Mouse (Mus musculus) testis, postnatal 14 days (tissue): ENCODE measurements around the gene Tenm3.

ENCODE experiments used
- DNase-seq: peaks from one replicate; pipeline ENCODE4 v3.0.0; 2021; ENCODE audit warnings: low spot score

The Tenm3 gene

DNA sequence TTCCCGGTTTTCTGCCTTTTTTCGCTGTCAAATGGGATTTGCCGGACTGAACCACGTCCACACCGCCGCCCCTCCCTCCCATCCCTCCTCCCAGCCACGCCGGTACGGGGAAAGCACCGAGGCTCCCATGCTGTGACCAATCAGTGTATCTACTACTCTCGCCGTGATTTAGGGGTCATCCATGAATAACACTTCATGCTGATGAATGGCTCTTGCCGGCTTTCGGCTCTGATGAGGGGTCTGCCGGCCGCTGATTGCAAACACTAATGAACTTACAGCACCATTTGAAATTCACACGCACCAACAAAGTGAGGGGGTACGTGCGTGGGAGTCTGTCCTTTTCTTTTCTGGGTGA is at the start of gene Tenm3:
Gene Tenm3 (minus strand): TSS at position 21 of the 355 bp plus-strand sequence.
- DNase-seq: no peak

DNA sequence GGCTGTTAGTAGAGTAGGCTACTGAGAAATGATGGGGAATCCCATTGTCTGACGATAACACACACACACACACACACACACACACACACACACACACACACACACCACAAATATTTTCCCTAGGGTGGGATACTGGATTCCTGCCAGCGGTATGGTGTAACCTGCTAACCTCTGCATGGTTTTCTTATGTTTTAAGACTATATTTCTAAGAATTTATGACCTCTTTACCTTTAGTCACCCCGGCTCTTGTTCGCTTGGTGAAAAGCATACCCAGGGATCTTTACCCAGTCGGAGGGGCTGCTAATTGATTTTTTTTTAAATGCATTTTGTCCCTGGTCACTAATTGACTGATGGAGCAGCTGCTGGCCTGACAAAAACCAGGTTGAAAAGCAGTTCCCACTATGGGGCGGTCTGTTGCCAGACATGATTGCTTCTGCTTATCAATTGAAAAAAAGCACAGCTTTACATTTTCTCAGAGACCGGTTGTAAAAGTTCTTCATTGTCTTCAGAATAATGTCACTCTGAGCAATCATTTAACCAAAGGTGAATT is 46.5 kb upstream of the Tenm3 start:
- DNase-seq: no peak

DNA sequence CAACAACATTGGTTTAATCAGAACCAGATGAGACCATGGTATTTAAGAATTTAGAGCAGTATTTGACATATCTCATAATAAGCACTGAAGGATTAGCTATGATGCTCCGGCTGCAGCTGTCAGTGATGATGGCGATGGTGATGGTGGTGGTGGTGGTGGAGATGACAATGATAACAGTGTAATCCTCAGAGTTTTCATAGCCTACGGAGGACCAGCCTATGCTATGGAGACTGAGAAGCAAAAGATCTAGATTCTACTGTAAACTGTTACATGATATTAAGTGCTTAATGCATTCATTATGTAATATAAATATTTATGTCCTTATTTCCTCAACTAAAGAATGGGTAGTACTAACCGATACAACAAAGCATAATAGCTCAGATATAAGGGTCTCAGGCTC is 40.5 kb upstream of the Tenm3 start:
- DNase-seq: no peak

DNA sequence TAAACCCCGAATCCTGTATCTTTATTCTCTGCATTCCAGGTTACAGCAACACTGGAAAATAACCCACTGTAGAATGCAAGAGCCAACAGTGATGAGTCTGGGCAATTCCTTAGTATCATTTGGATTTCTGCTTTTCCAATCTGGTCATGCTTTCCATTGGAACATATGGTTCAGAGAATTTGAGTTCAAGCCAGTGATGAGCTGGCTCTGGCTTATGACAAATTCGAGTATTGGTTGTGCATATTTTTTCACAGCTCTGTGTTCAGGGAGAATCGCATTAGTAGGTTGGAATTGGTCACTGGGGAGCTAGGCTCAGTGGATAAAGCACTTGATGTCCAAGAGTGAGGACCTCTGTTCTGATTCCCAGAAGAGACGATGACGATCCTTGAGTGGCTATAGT is 36.8 kb upstream of the Tenm3 start:
- no peak for DNase-seq

DNA sequence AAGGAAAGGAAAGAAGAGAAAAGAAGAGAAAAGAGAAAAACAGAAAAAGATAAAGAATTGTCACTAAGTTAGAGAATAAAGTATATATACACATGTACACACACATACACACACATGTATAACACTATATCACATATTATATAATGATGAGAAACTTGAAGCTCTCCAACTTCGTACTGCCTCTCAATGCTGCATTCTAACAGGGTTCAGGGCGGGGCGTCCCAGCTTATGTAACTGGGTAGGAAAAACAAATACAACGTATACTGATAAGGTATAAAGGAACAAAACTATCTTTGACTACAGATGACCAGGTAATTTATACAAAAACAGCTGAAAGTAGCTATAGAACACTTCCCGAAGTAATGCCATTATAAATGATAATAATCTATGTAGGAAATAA is 22.2 kb upstream of the Tenm3 start:
- no peak for DNase-seq

DNA sequence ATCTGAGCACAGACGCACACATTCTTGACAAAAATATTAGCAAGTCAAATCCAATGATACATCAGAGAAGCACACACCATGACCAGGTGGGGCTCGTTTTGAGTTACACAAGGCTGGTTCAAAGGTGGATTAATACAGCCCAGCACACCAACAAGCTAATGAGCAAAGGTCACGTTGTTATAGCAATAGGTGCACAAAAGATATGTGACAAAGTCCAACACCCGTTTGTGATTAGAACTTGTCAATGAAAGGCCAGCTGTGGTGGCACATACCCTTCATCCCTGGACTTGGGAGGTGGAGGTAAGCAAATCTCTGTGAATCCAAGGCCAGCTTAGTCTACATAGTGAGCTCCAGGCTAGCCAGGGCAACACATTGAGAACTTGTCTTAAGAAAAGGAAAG is 21.7 kb upstream of the Tenm3 start:
- no peak for DNase-seq

DNA sequence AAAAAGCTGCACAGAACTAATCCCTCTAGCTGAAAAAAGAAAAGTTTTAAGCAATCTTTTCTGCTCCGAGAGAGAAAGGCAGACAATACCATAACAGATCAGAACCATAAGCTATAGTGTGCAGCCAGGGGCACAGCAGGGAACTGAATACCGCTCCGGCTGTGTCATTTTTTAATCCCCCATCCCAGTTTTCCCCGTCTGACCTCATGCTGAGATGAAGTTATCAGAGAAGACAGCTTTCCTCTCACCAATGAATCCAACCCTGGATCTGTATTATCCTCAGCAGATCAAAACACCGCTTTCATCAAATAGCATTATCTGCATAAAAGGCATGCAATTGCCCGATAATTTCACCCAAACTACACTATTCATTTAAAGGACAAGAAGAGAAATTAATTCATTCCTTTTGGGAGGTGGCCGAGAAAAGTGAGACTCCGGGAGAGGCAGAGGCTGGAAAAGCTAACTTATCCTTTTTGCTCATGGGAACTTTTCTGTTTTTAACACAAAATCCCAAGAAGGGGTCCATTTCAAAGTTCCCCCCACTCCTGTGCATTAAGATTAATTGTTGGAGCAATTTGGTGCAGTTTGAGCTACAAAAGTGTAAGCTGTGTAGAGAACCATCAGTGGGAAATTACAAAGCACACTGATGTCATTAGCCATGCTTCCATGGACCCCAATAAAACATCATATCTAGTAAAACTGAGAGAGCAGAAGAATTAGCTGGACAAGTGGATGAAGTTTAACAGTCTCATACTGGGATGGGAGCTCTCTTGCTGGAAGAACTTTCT is 6.7 kb upstream of the Tenm3 start:
- no peak for DNase-seq

DNA sequence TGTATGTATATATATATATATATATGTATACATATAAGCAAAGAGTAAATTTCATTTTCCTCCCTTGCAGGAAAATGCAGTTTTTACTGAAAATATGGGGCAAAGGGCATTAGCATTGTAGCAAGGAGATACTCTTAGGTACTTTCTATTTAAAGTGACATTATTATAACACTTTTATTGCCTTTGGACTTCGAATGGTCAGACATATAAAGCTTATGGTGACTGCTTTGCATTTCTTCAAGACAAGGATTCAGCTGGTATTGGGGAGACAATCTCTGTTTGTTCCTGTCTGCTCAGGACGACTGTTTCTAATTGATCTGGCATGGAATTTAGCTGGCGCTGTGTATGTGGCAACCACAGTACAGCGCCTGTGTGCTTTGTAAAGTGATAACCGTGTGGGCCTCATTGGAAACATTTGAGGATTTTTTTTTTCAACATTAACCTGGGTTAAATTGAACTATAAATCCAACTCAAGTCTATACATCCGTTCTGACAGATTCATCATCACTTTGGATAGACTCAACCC is 5.4 kb upstream of the Tenm3 start:
- no peak for DNase-seq

DNA sequence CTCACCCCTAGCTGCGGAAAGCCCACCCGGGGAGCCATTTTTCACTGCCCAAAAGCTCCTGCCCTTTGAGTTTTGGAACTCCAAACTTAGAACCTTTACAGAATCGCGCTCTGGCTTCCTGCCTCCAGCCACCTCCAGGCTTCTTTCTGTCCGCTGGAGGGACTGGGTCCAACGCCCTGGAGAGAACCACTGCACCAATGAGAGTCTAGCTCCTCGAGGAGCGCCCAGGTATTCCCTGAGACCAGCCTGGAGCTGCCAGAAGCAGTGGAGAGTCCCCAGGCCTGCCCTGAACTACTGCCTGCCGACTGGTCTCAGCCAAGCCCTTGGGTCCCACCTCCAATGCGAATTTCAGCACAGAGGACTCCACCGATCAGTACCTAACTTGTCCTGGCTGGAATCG is 1.2 kb upstream of the Tenm3 start:
- DNase-seq: no peak

DNA sequence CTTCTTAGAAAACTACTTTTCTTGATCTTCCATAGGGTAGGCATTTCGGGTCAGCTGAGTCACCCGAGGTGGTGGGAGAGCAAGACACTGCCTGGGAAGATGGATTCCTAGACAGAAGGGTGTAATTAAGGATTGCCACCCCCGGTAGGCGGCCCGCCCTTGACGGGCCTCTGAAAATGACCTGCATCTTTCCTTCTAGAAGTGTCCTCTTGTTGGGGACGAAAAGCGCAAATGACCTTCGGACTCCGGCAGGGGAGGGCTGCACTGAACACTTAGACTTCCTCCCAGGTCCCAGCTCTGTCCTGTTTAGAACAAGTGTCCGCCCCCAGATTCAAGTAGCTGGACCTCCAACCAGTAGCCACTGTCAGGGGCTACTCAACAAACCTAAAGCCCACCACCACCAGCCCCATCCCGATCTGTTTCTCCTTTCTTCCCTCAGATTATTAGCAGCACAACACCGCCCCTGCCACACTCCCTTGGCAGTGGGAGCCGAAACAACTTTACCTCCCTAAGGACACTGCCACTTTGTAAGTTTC is 687 bp upstream of the Tenm3 start:
- peak; percentile 15 for DNase-seq

DNA sequence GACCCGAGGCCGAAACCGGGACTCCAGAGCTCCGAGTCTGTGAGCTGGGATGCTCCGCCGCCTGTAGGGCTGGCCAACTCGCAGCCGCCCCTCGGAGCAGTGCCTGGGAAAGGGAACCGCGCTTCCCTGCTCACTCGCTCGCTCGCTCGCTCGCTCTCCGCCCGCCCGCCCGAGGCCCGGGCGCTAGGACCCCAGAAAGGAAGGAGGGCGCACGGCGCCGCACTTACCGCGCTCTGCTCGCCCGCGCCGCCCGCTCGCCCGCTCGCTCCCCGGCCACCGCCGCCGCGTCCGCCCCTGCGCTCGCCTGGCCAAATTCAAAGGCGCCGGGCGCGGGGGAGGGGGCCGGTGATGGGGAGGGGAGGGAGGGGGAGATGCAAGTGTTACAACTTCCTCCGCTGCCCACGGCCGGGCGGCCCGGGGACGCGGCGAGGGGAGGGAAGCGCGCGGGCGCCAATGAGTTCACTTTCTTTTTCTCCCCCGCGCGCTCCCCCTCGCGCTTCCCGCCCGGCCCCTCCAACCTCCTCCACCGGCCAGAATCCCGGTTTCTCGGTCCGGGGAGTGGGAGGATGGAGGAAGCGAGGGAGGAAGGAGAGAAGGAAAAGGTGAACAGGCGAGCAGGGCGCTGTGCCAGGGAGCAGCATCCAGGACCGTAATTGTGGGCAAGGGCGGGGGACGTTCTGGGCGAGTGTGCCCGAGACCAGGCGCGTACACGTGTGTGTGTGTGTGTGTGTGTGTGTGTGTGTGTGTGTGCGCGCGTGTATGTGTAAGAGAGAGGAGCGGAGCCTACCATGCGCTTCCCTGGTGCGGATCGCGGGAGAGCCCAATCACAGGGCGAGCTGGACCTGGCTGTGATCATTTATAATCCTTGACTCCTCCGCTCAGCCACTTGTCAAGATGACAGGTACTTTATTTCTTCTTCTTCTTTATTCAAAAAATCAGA is 490 bp downstream of the Tenm3 start:
- peak; percentile 63 for DNase-seq

DNA sequence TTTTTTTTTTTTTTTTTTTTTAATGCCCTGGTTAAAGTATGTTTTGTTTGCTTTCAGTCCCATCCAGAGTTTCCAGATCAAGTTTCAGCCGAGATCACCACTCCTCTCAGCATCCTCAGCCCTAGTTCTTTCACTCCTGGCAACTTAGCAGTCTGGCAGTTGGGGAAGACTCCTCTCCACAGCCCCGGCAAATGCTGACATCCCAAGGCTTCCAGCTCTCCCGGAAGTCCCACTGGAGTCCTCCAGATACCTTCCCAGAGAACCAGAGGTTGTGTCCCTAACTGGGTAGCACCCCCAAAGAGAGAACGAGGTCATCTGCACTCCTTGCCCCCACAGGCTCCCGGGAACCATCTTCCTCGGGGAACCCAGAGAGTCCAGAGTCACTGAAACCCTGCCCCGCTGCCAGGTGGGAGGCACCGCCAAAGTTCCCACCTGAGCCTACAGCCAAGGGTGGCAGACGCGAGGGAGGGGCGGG is 1.2 kb downstream of the Tenm3 start:
- DNase-seq: peak; percentile 48

DNA sequence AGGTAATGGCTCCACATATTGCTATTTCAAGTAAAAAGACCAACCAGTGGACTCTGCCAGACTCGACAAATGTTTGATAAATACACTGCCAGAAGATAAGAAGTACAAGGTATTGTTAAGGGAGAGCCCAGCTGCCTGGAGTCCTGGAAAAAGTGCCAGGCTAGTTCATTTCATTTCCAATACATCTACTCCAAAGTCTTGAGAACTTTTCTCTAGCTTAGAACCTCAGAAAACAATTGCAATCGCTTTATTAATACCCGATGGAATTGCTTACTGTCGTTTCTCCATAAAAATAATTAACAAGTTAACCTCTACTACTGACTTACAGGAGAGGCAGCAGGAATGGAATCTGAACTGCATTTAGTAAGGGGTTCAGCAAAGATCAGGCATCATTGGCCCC is 1.7 kb downstream of the Tenm3 start:
- no peak for DNase-seq

DNA sequence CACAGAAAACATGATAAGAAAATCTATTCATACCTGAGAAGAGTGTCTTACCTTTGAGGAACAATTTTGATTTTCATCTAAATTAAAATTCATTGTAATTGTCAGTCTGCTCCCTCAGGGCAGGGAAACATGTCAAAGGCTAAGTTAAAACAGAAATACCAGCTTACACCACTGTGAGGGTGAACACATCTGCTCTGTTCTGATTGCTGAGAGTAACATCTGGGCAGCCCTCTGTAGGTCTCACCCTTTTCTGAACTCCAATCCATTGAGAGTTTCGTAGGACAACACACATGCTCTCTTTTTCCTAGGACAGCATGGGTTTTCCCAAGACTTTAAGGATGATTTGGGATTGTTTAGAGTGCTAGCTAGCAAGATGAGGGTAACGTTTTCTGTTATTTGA is 8.0 kb downstream of the Tenm3 start:
- no peak for DNase-seq

DNA sequence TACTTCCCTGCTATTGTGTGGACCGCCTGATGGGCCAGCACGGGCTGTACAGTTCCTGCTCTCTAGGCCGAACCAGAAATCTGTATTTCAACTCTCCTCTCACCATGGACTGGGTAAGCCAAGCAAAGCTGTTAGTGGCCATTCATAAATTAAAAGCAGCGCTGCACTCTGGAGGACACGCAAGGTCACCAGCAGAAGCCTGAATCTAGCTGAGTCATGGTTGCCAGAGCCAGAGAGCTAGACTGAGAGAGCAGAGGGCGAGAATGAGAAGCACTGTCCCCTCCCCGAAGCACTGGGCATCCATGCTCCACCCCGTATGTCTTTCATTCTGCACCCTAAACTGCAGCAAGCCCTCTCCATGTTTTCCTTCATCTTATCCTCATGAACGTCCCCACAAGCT is 16.3 kb downstream of the Tenm3 start:
- no peak for DNase-seq

DNA sequence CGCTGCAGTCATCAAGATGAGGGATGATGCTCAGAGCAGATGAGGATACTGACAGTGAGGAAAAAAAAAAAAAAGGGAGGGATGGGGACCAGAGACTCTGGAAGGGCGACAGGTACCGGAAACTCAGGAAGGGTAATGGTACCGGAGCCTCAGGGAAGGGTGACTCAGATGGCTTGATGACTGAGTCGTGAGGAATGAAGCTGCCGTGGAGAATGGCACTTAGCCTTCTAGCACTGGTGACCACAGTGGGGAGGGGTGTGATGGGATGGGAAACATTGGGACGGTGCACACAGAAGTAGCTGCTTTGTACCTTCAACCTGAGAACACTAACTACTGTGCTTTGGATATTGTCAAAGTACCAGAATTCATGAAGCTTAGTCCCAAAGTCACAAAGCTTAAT is 18.1 kb downstream of the Tenm3 start:
- DNase-seq: no peak

DNA sequence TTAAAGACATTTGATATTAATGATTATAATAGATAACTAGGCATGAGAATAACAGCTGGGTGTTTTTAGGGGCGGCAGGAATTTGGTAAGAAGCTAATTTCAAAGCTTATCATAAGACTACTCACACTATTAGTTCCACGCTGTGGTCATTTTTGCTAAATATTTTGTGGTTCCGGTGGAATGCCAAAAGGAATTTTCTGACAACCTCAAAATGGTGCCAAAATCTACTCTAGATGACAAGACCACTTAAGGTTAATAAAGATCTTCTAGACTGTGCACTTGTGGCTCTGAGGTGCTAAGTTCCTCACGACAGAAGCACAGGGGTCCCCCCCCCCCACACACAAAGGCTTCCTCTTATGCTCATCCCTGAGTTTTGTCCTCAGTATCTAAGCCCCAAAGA is 21.5 kb downstream of the Tenm3 start:
- DNase-seq: no peak

DNA sequence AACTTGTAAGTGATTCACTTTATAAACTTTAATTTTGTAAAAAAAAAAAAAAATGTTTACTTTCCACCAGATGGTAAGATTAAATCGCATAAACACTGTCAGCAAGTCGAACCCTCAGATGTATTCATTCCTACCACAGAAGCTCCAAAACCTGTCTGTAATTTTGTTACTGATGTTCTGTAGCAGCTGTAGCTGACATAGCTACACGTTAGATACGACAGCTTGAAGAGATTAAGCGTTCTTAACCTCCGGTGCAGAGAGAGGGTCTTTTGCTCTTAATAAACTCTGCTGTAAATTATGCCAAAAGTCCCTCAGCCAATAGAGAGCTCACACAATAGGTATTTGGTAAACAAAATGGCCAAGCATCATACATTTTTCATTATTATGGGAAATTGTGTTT is 23.8 kb downstream of the Tenm3 start:
- no peak for DNase-seq

DNA sequence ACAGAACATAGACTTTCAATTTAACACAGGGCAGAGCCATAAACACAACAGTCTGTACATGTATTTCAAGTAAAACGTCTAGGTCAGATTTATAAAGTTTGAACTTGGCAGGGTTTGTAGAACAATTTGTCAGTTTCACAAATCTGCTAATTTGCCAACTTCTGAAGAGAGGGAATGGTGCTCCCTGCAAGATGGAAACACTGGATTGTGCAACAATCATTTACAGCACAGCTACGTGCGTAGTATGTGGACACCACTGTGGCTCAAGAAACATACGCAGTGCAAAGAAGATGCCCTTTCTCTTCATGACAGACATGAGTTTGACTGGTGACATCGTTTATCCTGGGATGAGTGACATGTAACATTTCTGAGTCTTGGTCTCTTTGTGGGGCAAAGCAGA is 24.4 kb downstream of the Tenm3 start:
- no peak for DNase-seq

DNA sequence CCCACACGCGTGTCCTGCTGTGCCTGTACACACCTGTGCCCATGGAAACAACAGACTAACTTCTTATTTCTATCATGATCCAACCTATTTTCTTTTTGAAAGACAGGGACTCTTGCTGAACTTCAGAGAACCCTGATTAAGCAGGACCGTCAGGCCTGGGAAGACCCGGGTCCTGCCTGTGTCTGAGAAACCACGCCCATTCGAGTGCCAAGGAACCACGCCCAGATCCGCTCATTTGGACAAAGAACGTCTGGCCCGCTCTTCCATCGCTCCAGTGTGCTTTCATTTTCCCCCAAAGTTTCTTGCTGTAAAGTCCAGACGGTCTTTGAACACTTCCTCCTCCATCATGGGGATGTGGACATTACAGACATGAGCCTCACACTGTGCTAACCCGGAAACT is 26.8 kb downstream of the Tenm3 start:
- DNase-seq: peak; percentile 18

DNA sequence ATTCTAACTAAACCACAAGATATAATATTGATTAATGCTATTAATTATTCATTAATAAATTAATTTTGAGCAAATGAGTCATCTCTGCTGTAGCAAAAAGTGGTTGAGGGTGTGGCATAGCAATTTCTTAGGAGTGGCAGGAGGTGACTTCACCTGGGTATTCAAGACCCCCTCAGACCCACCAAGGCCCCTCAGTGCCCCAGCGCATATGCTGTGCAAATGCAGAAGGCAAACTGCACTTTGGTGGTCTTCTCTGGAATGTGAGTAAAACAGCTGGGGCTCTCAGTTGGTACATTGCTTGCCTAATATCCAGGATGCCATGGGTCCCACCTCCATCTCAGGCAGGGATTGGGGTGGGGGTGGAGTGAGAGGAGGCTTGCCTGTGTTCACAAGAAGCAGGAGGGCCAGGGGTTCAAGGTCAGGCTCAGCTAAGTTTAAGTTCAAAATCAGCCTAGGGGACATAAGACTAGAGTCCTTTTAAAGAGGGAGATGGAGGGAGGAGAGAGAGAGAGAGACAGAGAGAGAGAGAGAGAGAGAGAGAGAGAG is 31.5 kb downstream of the Tenm3 start:
- DNase-seq: no peak

DNA sequence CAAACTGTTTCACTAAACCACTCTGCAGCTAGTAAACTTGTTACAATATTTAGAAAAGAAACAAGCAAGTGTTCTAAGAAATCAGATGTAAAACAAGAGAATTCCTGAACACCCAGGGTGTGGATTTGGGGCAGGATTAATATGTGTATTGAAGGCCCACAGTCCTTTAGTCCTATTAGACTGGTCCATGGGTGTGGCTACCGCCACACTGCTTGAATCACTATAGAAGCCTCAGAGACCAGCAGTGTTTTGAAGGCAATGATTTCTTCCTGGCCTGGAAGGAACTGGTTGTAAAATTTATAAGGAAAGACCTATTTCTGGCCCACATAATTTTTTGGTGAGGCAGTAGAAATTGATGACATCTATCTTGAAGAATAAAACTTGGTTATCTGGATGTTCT is 33.1 kb downstream of the Tenm3 start:
- no peak for DNase-seq
